Mouse (Mus musculus): Measurements from ENCODE around the gene Hpca.

Hpca gene

DNA sequence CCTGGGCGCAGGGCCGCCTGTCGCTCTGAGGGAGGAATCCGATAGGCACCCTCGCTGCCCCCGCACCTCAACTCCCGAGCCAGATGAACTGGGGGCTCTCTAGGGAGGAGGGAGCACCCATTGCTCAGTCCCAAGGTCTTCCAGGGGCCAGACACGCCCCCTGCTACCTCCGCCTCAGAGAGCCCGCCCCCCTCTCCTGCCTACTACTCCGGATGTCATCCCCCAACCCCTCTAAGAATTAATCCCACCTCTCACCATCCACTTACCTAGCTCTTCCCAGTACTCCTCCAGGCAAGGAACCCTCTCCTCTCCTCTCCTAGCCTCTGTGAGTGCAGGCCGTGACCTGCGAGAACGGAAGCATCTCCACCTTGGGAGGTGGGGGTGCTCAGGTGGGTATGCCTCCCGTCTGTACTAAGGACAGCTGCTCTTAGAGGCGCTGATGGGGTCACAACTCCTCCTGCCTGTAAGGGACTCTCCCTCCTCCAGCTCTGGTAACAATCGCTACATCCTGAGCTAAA lies at the start of gene Hpca:
Hpca (minus strand) TSS at position 468 of the 518 bp plus-strand sequence.
- no peak for DNase-seq (ENCODE audit: low read depth, low spot score)

DNA sequence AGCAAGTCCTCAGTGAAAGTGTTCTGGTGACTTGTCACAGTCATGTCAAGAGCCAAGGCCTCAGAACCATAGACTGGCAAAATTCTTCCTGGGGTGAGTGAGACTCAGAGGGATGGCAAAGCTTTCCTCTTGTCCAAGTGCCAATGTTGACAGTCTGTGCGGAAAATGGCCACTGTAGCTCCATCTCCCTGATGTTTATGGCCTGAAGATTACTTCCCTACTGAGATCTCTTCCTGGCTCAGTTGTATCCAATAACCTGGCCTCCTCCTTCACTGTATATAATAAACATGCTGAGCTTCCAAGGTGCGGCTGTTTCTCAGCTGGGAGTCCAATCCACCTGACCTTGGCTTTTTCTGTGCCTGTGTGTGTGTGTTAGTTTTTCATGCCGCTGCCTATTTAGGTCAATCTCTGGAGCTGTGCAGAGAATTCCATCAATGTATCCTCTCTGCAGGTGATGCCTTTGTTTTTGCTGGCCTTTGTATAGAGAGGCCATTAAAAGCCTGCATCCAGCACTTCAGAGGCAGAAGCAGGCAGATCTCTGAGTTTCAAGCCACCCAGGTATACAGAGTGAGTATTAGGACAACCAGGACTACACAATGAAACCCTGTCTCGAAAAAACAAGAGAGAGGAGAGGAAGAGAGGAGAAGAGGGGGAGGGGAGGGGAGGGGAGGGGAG lies 39.9 kb upstream of the Hpca start:
- no peak for DNase-seq (ENCODE audit: low read depth, low spot score)

DNA sequence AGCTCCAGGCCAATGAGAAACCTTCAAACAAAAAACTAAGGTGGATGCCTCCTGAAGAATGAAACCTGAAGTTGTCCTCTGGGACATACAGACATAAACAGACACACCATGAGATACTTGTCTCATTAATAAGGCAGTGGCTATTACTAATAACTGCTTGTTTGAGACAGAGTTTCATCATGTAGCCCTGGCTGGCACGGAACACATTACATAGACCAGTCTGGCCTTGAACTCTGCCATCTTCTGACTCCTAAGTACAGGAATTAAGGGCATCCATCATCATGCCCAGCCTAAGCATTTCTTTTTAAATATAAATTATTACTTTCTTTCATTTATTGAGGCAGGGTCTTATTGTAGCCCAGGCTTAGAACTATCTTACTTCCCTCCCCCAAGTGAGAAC lies 39.2 kb upstream of the Hpca start:
- no peak for DNase-seq (ENCODE audit: low read depth, low spot score)

GRCm38 (mm10) chr4:129158549-129158948 lies 36.7 kb upstream of the Hpca start:
- DNase-seq (ENCODE audit: low read depth, low spot score): no peak

DNA sequence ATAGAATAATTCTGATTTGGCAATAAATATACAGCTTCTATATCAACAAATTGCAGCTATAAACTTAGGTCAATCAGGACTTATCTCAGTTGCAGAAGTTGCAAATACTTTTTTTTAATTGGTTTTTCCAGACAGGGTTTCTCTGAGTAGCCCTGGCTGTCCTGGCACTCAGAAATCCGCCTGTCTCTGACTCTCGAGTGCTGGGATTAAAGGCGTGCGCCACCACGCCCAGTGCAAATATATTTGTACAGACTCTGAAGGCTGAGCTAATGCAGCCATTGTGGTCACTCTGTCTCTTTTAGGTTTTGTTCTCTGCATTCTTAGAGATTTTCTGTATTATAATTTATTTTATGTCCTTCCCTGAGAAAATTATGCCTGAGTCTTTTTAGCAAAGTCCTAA lies 35.7 kb upstream of the Hpca start:
- no peak for DNase-seq (ENCODE audit: low read depth, low spot score)

DNA sequence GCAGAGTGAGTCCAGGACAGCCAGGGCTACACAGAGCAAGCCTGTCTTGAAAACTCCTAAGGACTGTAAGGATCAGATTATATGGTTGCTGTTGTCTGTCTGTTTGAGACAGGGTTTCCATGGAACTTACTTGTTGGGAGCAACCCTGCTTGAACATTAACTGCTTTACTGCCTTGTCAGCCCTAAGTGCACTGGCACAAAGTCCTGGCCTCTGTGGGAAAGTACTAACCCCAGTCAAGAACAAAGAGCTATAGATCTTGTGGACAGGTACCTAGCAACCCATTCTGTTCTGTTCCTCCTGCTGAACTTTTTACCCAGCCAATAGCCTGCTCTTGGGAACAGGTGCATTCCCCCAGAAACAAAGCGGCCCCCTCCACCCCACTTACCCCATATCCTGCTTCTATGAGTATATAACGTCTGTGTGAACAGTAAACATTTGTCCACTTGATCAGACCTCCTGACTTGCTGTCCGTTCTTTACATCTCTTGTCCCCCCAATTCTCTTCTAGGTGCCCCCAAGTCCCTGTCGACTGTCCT lies 29.5 kb upstream of the Hpca start:
- no peak for DNase-seq (ENCODE audit: low read depth, low spot score)

GRCm38 (mm10) chr4:129149321-129149720 lies 27.5 kb upstream of the Hpca start:
- DNase-seq (ENCODE audit: low read depth, low spot score): no peak

- no peak for DNase-seq (ENCODE audit: low read depth, low spot score)
Measured at GRCm38 (mm10) chr4:129147552-129148103, 25.8 kb upstream of the Hpca start.

- DNase-seq (ENCODE audit: low read depth, low spot score): no peak
Measured at GRCm38 (mm10) chr4:129146392-129146791, 24.6 kb upstream of the Hpca start.

DNA sequence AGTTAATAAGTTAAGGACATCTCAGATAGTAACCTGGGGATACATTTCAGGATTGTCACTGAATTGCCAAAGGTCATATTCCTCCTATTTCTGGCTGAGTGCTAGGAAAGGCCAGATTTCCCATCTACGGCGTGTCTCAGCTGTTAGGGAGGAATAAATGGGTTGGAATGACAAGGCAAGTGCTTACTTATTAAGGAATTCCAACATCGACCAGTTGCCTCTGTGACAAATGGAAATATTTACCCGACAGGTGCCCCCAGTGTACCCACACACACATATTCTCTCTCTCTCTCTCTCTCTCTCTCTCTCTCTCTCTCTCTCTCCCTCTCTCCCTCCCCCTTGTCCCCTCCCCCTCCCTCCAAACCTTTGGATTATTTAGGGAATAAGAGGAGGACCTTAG lies 24.1 kb upstream of the Hpca start:
- DNase-seq (ENCODE audit: low read depth, low spot score): no peak

- no peak for DNase-seq (ENCODE audit: low read depth, low spot score)
Measured at GRCm38 (mm10) chr4:129145411-129145810, 23.6 kb upstream of the Hpca start.

DNA sequence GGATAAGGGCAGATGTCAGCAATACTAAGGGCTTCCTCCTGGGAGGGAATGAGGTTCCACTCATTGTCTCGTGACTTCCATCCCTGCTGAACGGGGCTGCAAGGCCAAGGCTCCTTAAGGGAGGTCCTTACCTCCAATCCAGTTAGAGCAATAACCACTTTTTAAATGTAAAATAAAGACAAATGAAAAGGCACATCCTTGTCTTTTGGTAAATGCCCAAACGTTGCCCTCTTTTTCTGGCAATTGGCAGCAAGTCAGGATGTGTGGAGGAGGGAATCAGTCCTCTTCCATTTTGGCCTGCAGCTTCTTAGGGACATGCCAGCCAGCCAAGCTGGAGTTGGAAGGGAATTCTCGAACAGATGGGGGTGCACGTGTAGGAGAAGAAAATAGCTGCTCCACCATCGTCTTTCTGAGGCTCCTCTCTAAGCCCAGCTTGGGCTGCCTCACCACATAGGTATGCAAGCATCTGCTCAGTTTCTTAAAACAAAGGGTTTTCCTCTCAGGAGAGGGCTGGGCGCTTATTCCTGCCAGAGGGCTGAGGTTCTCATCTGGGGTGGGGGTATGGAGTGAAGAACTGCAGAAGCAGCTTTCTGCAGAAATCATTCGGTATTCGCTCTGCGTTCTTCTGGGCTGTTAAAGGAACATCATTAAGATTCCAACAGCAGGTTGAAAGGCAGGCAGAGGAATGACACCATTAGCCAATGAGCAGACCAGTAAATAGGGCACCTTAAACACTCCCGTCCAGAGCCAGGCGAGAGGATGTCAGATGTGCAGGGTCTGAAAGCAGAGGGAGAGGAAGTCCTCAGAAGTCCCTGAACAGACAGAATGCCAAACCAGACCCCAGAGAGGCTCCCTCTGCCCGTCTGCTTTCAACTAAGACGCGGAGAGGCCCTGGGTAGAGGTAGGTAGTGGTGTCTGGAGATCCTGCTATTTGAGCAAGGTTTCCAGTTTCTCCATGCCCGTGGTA lies 22.8 kb upstream of the Hpca start:
- no peak for DNase-seq (ENCODE audit: low read depth, low spot score)

DNA sequence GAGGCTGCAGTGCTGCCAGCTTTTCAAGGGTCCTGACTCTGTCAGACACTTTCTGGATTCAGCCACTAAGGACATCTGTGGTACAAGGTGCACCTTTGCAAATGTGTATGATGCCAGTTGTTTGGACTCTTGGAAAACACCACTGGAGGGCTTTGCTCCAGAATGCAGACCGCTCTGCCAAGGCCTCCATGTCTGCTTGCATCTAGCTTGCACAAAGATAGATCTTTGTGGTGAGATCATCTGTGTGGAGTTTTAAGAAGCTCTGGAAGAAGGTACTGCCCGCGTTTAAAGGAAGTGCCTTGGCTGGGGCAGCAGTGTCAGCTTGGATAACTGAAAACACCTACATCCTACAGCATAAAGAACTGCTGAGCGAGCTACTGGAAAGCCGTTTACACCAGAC lies 21.7 kb upstream of the Hpca start:
- DNase-seq (ENCODE audit: low read depth, low spot score): no peak

- no peak for DNase-seq (ENCODE audit: low read depth, low spot score)
Measured at GRCm38 (mm10) chr4:129142439-129143045, 20.7 kb upstream of the Hpca start.

DNA sequence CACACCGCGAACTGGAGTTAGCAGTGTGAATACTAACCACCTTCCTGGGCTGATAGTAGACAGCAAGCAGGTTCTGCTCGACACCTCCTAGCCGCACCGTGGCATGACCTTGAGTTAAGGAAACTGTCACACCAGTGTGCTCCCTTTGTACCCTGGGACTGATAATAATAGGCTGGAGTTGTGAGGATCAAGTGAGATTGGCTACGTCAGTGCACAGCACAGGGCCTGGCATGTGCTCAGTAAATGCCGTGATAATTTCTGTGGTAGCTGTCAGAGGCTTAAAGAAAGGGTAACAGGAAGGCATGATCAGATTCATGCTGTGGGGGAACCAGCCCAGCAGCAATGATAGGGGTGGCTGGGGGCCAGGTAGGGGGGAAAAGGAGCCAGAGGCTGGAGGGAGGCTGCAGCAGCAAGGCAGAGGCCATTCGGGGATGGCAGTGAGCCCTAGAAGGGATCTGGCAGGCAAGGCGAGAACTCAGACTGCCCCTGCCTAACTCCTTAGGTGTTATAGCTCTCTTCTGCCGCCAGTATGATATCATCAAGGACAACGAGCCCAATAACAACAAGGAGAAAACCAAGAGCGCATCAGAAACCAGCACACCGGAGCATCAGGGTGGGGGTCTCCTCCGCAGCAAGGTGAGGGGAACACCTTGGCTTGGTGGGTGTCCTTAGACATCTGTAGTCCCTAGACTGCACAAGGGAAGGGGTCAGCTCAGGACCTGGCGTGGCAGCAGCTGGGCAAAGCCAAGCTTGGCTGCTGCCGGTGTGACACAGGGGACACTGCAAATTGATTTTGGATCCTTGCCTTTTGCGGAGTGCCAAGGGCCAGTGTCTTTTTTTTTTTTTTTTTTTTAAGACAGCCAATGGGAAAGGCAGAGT lies 20.0 kb upstream of the Hpca start:
- no peak for DNase-seq (ENCODE audit: low read depth, low spot score)

DNA sequence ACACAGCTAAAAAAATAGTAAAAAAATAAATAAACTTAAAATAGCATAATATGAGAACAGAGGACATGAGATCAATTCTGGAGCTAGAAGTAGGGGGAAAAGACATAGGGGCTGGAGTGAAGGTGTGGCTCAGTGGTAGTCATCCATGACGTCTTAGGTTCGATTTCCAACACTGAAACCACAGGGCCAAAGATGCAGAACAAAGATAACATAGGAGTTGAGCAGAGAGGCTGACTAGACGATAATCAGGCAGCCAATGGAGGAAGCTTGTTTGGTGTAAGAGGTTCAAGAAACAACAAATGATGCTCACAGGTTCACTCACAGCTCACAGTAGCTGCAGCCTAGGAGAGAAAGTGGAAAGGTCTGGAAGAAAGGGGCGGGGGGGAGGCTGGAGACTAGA lies 19.0 kb upstream of the Hpca start:
- DNase-seq (ENCODE audit: low read depth, low spot score): no peak

- no peak for DNase-seq (ENCODE audit: low read depth, low spot score)
Measured at GRCm38 (mm10) chr4:129139642-129140041, 17.8 kb upstream of the Hpca start.

GRCm38 (mm10) chr4:129137392-129138321 lies 15.8 kb upstream of the Hpca start:
- no peak for DNase-seq (ENCODE audit: low read depth, low spot score)

DNA sequence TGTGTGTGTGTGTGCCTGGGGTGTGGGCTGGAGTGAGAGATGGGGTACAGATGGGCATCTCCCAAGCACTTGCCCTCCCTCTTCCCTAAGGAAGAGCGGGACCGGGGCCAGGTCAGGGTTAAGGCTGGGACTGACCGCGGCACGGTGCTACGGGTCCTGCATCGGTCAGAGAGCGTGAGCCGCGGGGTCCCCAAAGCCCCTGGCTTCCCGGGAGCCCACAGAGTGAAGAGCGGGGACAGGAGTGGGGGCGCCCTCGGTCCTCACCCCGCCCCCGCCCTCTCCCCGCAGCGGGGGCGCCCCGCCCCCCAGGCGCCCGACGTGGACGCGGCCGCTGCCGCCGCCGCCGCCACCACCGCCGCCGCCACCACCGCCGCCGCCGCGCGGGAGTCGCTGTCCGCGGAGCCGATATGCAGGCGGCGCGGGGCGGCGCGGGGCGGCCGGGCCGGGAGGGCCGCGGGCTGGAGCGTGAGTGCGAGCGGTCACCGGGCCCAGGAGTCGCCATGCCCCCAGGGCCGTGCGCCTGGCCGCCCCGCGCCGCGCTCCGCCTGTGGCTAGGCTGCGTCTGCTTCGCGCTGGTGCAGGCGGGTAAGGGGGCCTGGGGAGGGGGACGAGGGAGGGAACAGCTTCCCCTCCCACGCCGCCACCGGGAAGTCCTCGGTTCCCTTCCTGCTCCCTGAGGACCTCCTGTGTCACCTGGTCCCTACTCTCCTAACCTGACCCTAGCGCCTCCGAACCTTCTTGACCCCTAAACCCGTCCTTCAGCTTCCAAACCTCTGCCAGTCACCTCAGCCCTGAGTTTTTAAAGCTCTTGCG lies 14.9 kb upstream of the Hpca start, which contains the start of gene Fndc5:
Fndc5 (plus strand) TSS at position 421 of the 813 bp plus-strand sequence.
- no peak for DNase-seq (ENCODE audit: low read depth, low spot score)
